Mouse (Mus musculus): ENCODE results near the gene Stap1.

Stap1 gene

DNA sequence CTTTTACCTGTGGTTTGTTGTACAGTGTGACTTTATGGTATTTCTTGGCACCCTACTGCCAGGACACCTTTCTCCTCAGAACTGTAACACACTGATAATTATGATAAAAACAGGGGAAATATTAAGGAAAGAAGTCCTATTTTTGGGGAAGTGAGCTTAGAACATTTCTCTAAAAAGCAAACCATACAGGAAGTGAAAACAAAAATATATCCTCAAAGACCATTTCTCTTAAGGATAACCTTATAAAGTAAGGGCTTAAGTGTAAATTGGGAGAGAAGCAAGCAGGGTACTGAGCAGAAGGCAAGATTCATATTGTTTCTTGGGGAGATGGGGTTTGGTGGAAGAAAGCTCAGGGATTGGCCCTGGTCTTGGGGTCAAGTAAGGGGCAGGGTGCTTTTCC lies 58.3 kb downstream of the Stap1 start:
- no peak for DNase-seq
